Mouse (Mus musculus): Measurements from ENCODE around the gene Fkbp10. TPM values are rescaled to one million over a fixed set of nuclear protein-coding genes. Genes with fewer than 3 reads are reported as not detected.

Gene Fkbp10
- total RNA-seq, 2 experiments from 2014 or later = 58.6 to 59.7 TPM

- intact Hi-C loops (cut with DNase I) = no loop called here
- no peak for DNase-seq
Measured at GRCm38 (mm10) chr11:100457711-100458110, 42.2 kb downstream of the Fkbp10 start.

DNA sequence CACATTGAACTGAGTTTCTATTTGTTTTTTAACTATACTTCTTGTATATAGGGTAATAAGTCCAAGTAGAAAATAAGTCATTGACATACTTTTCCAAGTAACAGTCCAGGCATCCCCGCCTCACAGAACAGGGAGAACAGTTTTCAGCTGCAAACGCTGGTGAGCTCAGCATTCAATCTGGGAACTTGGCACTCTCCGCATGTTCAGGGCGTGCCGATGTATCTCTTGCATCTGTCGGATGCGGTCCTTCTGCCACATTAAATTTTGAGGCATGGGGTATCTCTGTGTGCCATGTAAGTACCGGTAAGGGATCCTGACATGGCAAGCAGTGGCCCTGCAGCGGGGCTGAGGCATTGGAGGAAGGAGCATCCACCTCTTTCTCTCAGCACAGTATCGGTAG lies 47.2 kb downstream of the Fkbp10 start:
- DNase-seq = no peak
- intact Hi-C loops (cut with DNase I) = no loop called here

DNA sequence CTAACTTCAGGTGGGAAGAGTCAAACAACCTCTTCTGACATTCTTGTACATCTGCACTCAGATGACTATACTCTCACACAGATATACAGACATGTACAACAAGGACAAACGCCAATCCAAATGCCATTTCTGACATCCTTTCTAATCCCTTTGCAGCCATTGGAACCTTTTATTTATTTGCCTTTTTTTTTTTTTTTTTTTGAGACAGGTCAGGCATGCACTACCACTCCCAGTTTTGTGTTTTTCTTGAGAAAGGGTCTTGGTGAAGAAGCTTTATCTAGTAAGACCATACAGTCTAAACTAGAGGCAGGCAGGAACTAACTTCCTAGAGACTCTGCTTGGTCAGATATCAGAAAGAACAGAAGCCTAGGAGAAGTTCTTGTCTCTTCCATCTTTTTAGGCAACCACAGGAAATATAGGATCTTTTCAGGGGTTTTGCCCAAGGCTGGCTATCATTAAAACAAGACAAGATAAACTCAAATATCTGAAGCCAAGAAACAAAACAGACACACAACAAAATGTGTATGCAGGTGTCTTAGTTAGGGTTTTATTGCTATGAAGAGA lies 49.8 kb downstream of the Fkbp10 start:
- no peak for DNase-seq
- intact Hi-C loops (cut with DNase I) = no loop called here

GRCm38 (mm10) chr11:100465833-100466232 lies 50.3 kb downstream of the Fkbp10 start:
- DNase-seq = no peak
- intact Hi-C loops (cut with DNase I) = no loop called here

- intact Hi-C loops (cut with DNase I) = loop anchor here (1.0 to 2.0 kb wide), 2 partner anchors 45 to 109 kb away; no protein-coding TSS in a partner anchor
- DNase-seq = peak; percentile 11 to 22
Measured at GRCm38 (mm10) chr11:100471352-100472196, 56.1 kb downstream of the Fkbp10 start.

DNA sequence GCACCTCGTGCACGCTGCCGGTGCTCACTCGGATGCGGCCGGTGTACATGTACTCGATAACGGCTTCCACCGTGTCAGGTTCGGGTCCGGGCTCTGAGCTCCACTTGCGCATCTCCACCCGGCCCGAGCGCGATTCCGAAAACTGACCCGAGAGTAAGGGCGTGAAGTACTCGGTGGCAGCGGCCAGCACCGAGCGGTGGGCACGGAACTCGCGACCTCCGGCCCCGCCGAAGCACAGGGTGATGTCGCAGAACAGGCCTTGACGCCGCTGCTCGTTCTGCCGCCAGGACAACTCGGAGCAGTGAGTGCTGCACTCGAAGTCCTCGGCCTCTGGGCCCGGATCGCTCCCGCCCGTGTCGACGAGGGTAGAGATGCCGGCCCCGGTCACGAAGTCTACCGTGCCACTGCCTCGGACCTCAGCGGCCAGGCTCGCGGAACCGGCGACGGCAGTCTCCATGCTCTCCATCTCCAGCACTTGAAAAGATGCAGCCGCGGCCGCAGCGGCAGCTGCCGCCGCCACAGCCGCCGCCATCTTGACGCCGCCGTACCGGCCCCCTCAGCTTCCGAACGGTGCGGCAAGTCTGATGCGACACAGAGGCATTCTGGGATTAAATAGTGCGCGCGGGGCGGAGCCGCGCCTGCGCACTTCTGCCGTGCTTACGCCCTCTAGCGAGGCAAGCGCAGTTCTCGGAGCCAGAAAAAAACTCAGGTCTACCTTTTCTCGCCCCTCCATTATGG lies 56.9 kb downstream of the Fkbp10 start, which contains the start of gene Klhl11:
Gene Klhl11 (minus strand): TSS at position 545 of the 738 bp plus-strand sequence.
- intact Hi-C loops (cut with DNase I) = loop anchor here (1.0 to 2.0 kb wide), 2 partner anchors 46 to 110 kb away; no protein-coding TSS in a partner anchor

GRCm38 (mm10) chr11:100472935-100473295 lies 57.4 kb downstream of the Fkbp10 start:
- intact Hi-C loops (cut with DNase I) = loop anchor here (1.0 to 2.0 kb wide), 2 partner anchors 47 to 110 kb away; no protein-coding TSS in a partner anchor
- no peak for DNase-seq

More for the DNA sequence above, 56.9 kb downstream of the Fkbp10 start, which contains the start of gene Klhl11:
- DNase-seq = peak; percentile 93

Small RNAs within 50 kb of the gene (microRNA-seq; reads per million reads assigned to microRNA genes)
- 0 reads per million in 2 experiments for gene Gm27374

Other genes with a start within 250 kb of the Fkbp10 start
- not detected for gene Krt9, start 222.5 kb upstream of the Fkbp10 start, total RNA-seq (2021)
- 1 to 10 TPM; 1.8 to 2.7 TPM for gene Krt14, start 208.1 kb upstream of the Fkbp10 start, total RNA-seq (2021)
- gene Krt16, start 166.8 kb upstream of the Fkbp10 start, total RNA-seq (2021) = not detected
- gene Krt17, start 154.7 kb upstream of the Fkbp10 start, total RNA-seq (2021) = not detected
- not detected for gene Krt42, start 145.8 kb upstream of the Fkbp10 start, total RNA-seq (2021)
- gene Eif1, start 95.8 kb upstream of the Fkbp10 start, total RNA-seq (2021) = 1,000 to 10,000 TPM; 1,270 to 1,308 TPM
- gene Gast, start 81.3 kb upstream of the Fkbp10 start, total RNA-seq (2021) = not detected
- 1 to 10 TPM; 1.4 TPM for gene Hap1, start 59.6 kb upstream of the Fkbp10 start, total RNA-seq (2021)
- gene Jup, start 17.9 kb upstream of the Fkbp10 start, total RNA-seq (2021) = 100 to 1,000 TPM; 252 to 286 TPM
- gene P3h4, start 861 bp upstream of the Fkbp10 start, total RNA-seq (2021) = 10 to 100 TPM; 24.4 to 27.3 TPM
- 10 to 100 TPM; 36.9 to 46.3 TPM for gene Nt5c3b, start 26.1 kb downstream of the Fkbp10 start, total RNA-seq (2021)
- gene Klhl10, start 26.2 kb downstream of the Fkbp10 start, total RNA-seq (2021) = under 1 TPM; 0.57 to 0.97 TPM
- 10 to 100 TPM; 12.9 to 13.9 TPM for gene Klhl11, start 57.0 kb downstream of the Fkbp10 start, total RNA-seq (2021)
- gene Acly, start 112.3 kb downstream of the Fkbp10 start, total RNA-seq (2021) = 10 to 100 TPM; 47.8 to 51.1 TPM
- gene Ttc25, start 129.9 kb downstream of the Fkbp10 start, total RNA-seq (2021) = under 1 TPM; 0.17 to 0.38 TPM
- 1 to 10 TPM; 6.1 to 7.1 TPM for gene Cnp, start 159.2 kb downstream of the Fkbp10 start, total RNA-seq (2021)
- 10 to 100 TPM; 53.7 to 63.9 TPM for gene Nkiras2, start 203.5 kb downstream of the Fkbp10 start, total RNA-seq (2021)
- 100 to 1,000 TPM; 199 to 207 TPM for gene Dnajc7, start 204.5 kb downstream of the Fkbp10 start, total RNA-seq (2021)

All from heart, postnatal 10 days (tissue).